Mouse (Mus musculus) erythroblast, embryonic 14.5 days (primary cell): Measurements from ENCODE around the gene Hoxa13. TPM values are rescaled to one million over a fixed set of nuclear protein-coding genes. Genes with fewer than 3 reads are reported as not detected.

ENCODE experiments used
- H3K27me3 ChIP-seq: 2 replicates; pipeline ENCODE4 v1.6.1; 2012; ENCODE audit warnings: inconsistent platforms; ENCODE audit not compliant: control insufficient read depth
- H3K36me3 ChIP-seq: 2 replicates; pipeline ENCODE4 v1.6.1; 2012; ENCODE audit warnings: mild to moderate bottlenecking, inconsistent platforms; ENCODE audit not compliant: control insufficient read depth
- H3K4me1 ChIP-seq: 2 replicates; pipeline ENCODE4 v1.6.1; 2012; ENCODE audit warnings: inconsistent platforms; ENCODE audit not compliant: control insufficient read depth
- H3K4me3 ChIP-seq: replicated peaks from 2 replicates; pipeline ENCODE3; 2012; ENCODE audit warnings: moderate library complexity, mild to moderate bottlenecking, inconsistent platforms
- H3K9me3 ChIP-seq: 2 replicates; pipeline ENCODE4 v1.6.1; 2012; ENCODE audit warnings: low read length, inconsistent platforms, mixed read lengths; ENCODE audit not compliant: control insufficient read depth
- GATA1 ChIP-seq: IDR thresholded peaks from 2 replicates; pipeline ENCODE4 v1.6.1; 2012; ENCODE audit warnings: low read length, inconsistent platforms, mixed read lengths
- TAL1 ChIP-seq: IDR thresholded peaks from 3 replicates; pipeline ENCODE4 v1.6.1; 2012; ENCODE audit warnings: low read length, inconsistent platforms, mixed read lengths
- polyA plus RNA-seq: library from polyadenylated mRNA; stranded (reverse); fragments of >175 nt; gene quantifications from 2 replicates; pipeline ENCODE4 v1.2.3, GENCODE M21; 2012

Gene Hoxa13
- polyA plus RNA-seq, 1 experiment = not detected

DNA sequence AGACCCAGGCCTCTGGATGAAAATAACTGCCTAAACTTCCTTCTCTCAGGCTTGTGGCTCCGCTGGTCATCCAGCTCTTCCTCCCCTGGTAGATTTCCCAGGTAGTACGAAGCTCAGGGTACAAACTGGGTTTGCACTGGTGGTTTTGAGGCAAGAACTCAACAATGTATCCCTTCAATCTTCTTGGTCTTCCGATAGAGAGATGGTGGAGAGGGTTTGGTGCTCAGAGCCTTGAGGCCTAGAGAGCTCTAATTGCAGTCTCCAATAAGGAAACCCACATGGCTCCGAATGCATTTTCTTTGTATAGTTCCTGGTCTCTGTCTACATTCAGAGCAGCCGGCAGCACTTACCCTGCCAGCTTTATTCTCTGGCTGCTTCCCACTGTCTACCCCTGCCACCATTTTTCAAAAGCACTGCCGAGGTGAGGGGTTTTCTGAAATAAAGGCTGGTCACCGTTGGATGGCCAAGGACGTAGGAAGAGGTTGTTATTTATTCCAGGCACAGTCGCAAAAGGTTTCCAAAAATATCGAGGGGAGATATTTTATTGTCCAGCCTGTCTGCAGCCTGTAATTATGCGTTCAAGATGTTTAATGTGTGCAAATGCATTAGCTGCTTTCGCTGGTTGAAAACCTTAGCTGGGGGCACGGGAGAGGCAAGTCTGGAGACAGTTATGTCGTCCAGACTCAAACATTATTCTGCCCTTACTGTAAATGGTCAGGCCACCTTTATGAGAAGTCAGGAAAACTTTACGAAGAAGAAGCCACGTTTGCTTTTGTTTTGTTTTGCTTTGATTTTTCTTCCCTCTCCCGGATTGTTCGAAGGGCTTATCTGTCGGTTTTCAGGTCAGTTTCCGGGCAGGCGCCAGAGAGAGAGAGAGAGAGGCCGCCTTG is 12.3 kb upstream of the Hoxa13 start:
- Histone ChIP-seq H3K36me3 (no peaks in the 10 kb centered on the region), H3K4me3 (no peak overlapping the region), H3K4me1 (no peaks in the 10 kb centered on the region), H3K9me3 (no peaks in the 10 kb centered on the region), H3K27me3 (peaks cover 96% of the 10 kb centered on the region)
- TF ChIP-seq GATA1 (no peak), TAL1 (no peak)

GRCm38 (mm10) chr6:52270494-52271480 is 10.1 kb upstream of the Hoxa13 start:
- Histone ChIP-seq H3K27me3 (peaks cover 98% of the 10 kb centered on the region), H3K4me1 (no peaks in the 10 kb centered on the region), H3K36me3 (no peaks in the 10 kb centered on the region), H3K4me3 (no peak overlapping the region), H3K9me3 (no peaks in the 10 kb centered on the region; the same call in 1 of the 2 replicates)
- TF ChIP-seq GATA1 (no peak), TAL1 (no peak)

- no peak for TF ChIP-seq GATA1
- TF ChIP-seq TAL1 = no peak
- Histone ChIP-seq H3K36me3 (no peaks in the 10 kb centered on the region), H3K4me1 (no peaks in the 10 kb centered on the region), H3K4me3 (no peak overlapping the region), H3K9me3 (no peaks in the 10 kb centered on the region; the same call in 1 of the 2 replicates), H3K27me3 (peaks cover 98% of the 10 kb centered on the region)
Measured at GRCm38 (mm10) chr6:52268756-52269155, 8.1 kb upstream of the Hoxa13 start.

- Histone ChIP-seq H3K4me1 (no peaks in the 10 kb centered on the region), H3K27me3 (peaks cover 98% of the 10 kb centered on the region), H3K9me3 (no peaks in the 10 kb centered on the region; the same call in 1 of the 2 replicates), H3K36me3 (no peaks in the 10 kb centered on the region), H3K4me3 (no peak overlapping the region)
- TF ChIP-seq GATA1 (no peak), TAL1 (no peak)
Measured at GRCm38 (mm10) chr6:52268341-52268740, 7.7 kb upstream of the Hoxa13 start.

DNA sequence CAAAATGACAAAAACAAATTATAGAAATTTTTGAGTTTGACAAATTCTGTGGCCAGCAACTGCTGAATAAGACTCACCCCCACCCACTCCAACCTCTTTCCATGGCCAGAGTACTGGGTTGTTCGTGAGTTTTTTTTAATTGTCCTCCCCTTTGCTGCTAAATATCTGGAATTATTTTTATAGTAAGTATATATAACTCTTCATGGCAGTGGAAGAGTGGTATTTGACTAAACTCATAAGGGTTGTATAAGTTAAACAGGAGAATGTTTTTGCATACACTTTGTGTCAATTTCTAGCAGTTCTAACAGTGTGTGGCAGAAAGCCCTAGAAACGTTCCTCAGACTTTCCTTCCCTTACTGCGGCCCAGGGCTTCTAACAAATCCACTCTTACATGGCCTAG is 7.0 kb upstream of the Hoxa13 start:
- Histone ChIP-seq H3K4me1 (no peaks in the 10 kb centered on the region), H3K36me3 (no peaks in the 10 kb centered on the region), H3K4me3 (no peak overlapping the region), H3K9me3 (no peaks in the 10 kb centered on the region; the same call in 1 of the 2 replicates), H3K27me3 (peaks cover 98% of the 10 kb centered on the region)
- no peak for TF ChIP-seq GATA1
- TF ChIP-seq TAL1 = no peak

- no peak overlapping the region for H3K4me3 ChIP-seq
- peaks cover 98% of the 10 kb centered on the region for H3K27me3 ChIP-seq
- TF ChIP-seq TAL1 (no peak), GATA1 (no peak)
- H3K4me1 ChIP-seq = no peaks in the 10 kb centered on the region
- H3K36me3 ChIP-seq = no peaks in the 10 kb centered on the region
- H3K9me3 ChIP-seq = no peaks in the 10 kb centered on the region; the same call in 1 of the 2 replicates
Measured at GRCm38 (mm10) chr6:52267221-52267620, 6.5 kb upstream of the Hoxa13 start.

- H3K4me3 ChIP-seq = no peak overlapping the region
- no peaks in the 10 kb centered on the region for H3K36me3 ChIP-seq
- peaks cover 99% of the 10 kb centered on the region for H3K27me3 ChIP-seq
- no peak for TF ChIP-seq GATA1
- TF ChIP-seq TAL1 = no peak
- no peaks in the 10 kb centered on the region; the same call in 1 of the 2 replicates for H3K9me3 ChIP-seq
- no peaks in the 10 kb centered on the region for H3K4me1 ChIP-seq
Measured at GRCm38 (mm10) chr6:52266666-52266985, 5.9 kb upstream of the Hoxa13 start.

DNA sequence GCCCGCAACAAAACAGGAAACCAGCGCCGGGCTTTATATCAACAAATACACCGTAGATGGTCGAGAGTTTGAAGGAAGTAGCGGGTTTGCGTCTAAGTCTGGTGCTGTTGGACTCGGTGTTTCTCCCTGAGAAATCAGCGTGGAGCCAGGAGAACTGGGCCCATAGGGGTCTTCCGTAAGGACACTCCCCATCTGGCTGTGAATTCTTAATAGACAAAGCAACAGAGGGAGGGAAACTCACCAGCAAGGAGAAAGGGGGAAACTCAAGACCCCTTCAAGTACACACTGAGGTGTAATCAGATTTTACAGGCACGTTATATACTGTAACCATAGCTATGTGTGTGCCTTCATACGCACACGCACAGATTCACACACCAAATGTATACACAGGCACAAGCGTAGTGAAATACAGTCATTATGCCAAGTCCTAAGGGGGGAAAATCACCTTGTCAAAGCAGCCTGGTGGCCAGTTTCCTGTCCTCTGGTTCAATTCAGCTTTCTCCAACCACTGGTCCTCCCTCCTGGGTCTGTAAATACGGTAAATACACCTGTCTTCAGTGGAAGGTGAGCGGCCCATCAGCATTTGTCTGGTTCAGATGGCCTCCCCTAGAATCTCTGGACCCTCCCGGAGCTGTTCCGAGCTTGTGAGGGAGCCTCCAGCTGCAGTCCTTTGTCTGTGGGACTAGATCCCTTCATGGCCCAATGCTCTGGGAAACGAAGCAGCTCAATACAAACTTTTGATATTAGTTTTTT is 5.4 kb upstream of the Hoxa13 start:
- no peaks in the 10 kb centered on the region for H3K36me3 ChIP-seq
- no peaks in the 10 kb centered on the region for H3K4me1 ChIP-seq
- H3K9me3 ChIP-seq = no peaks in the 10 kb centered on the region; the same call in 1 of the 2 replicates
- no peak overlapping the region for H3K4me3 ChIP-seq
- TF ChIP-seq GATA1 (no peak), TAL1 (no peak)
- H3K27me3 ChIP-seq = peaks cover 99% of the 10 kb centered on the region
